Mouse (Mus musculus) activated CD4-positive, CD25-positive, alpha-beta regulatory T cell (primary cell): ENCODE results near the gene Eif2b4. TPM values are rescaled to one million over a fixed set of nuclear protein-coding genes. Genes with fewer than 3 reads are reported as not detected.

ENCODE experiments used
- polyA plus RNA-seq, 2 experiments: library from polyadenylated mRNA; unstranded; fragments of 100-300 nt; shearing (Covaris generic); gene quantifications; one replicate each; pipeline ENCODE4 v1.2.1; 2017

The Eif2b4 gene
- 10 to 100 TPM; 64.5 to 68.8 TPM for polyA plus RNA-seq

DNA sequence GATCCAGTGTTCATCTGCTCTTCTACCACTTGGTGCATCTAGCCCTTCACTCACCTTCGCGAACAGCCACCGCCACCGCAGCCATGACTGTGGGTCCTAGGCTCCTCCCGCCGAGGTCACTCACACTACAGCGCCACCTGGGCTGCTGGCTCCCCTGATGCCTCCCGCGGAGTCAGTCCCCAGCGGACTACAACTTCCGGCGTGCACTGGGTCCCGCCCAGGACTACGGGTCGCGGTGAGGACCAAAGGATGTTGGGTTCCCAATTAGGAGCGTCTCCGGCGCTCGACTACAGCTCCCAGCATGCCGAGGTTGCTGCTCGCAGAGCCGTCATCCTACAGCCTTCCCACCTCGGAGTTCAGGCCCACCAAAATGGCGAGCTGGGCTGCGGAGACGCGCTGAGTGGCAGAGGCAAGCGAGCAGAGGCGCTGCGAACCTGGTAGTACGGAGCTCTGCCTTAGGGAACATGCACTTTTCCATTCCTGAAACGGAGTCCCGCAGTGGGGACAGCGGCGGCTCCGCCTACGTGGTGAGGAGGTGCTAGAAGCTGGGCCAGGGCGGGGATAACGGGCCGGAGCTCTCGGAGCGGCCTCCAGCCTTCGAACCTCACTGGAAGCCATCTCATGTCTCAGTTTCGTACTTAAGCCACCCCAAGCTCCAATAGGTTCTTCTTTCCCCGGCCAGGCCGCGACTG lies at the start of gene Eif2b4, which contains the start of gene Snx17:
Eif2b4 (minus strand) TSS at position 492 of the 692 bp plus-strand sequence.
Snx17 (plus strand) TSS at position 289 of the 692 bp plus-strand sequence.

DNA sequence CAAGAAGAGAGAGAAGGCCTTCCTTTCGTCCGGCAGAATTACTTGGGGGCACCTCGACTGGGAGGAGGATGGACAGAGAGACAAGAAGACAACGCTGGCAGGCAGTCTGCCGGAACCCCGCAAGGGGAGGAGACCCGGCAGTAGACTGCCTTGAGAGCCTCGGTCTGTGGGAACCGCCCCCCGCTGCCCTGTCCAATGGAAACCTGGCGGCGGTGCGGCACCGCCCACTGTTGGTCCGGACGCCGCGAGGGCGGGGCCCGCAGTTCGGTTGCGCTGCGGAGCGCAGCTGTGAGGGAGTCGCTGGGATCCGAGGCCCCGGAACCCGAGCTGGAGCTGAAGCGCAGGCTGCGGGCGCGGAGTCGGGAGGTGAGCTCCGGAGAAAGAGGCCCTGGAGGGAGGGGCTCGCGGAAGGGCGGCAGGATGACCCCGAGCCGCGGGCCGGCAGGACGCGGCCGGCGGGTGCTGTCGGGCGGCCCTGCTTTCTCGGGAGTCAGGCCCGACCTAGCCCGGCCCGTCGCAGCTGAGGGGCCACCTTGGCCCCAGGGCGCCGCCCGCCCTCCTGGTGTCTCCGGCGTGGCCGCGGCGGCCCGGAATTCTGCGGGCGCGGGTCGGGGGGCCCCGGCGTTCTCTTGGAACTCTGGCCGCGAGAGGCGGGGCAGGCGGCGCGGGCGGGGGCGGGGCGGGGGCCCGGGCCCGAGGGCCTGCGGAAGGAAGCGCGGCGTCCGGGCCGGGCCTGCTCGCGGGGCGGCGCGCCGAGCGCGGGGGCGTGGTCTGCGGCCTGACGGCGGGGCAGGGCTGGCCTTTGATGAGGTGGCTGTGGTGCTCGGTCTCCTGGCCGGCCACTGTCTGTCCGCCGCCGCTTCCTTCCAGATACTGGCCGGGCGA lies 47.6 kb upstream of the Eif2b4 start, which contains the start of the genes Nrbp1 and Gm9970:
Nrbp1 (plus strand) TSS at position 228 of the 885 bp plus-strand sequence.
Gm9970 (minus strand) TSS at position 596 of the 885 bp plus-strand sequence.

DNA sequence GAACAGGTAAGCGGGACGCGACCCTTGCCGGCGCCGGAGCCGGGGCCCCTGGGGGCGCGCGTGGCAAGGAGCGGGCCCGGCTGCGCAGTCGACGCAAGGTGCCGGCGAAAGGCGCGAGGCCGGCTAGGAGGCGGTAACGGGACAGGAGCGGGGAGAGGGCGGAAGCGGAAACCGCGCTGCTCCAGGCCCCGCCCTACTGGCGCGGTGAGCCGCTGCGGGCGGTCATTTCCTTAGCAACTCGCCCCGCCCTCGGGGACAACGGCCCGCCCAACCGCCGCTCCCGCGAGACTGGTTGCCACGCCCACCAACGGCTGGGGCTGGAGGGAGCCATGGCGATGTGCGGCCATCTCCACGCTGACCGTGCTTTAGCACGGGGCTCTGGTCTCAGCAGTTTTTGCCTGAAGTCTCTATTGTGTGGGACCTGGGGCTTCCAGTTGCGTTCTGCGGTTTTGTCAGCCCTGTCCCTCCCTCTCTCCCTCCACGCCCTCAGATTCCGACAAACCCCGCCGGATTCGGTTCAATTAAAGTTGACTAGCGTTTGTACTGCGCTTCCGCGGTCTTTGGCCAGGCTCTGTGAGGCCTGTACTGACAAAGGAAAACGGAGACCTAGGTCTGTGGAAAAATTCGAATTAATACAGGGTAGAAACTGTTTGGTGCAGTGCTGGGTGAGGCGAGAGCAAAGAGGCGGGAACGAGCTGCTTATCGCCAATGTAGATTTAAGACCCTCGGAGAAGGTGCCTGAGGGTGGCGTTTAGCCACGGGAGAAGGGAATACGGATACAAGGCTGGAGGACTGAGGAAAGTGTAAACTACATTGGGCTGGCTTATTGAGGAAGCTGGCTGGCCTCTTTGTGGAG lies 27.4 kb upstream of the Eif2b4 start, which contains the start of gene Ppm1g:
Ppm1g (minus strand) TSS at position 240 of the 856 bp plus-strand sequence.

DNA sequence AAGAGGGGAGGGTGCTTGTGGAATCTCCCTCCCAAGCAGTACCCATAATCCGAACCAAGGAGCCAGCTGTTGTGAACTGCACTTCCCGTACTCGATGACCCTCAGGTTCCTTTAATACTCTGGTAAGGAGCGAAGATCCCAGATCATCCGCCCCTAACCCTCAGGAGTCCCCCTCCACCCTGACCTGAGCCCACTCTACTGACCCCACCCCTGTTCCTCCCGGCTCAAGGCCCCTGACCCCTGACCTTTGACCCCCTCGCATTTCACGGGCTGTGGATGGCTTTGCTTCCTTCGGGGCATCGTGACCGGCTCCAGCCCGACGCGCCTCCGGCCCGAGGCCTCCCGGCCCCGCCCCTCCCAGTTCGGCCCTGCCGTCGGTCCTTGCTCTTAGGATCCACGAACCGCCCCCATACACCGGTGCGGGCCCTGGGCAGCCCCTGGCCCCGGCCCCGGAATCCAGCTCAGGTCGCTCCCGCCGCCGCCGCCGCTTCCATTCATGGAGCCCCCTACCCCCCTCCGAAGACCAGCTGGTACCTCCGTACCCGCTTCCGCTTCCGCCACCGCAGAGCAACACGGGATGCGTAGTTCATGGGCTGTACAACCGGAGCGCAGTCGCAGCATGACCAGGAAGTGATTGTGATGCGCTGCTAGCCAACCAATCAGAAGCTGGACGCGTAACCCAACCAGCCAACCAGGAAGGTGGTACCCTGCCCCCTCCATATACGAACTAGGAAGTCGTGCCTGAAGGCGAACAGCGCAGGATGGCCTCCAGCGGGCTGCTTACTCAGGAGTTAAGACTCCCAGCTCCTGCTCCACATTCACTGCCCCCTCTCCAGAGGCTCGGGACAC lies 8.7 kb upstream of the Eif2b4 start, which contains the start of gene Zfp513:
Zfp513 (minus strand) TSS at position 562 of the 849 bp plus-strand sequence.

GRCm38 (mm10) chr5:31179766-31180630 lies 13.2 kb downstream of the Eif2b4 start, which contains the start of the genes Gm29609 and Gtf3c2:
Gm29609 (minus strand) TSS chr5:31179911.
Gtf3c2 (minus strand) TSS chr5:31180144.

DNA sequence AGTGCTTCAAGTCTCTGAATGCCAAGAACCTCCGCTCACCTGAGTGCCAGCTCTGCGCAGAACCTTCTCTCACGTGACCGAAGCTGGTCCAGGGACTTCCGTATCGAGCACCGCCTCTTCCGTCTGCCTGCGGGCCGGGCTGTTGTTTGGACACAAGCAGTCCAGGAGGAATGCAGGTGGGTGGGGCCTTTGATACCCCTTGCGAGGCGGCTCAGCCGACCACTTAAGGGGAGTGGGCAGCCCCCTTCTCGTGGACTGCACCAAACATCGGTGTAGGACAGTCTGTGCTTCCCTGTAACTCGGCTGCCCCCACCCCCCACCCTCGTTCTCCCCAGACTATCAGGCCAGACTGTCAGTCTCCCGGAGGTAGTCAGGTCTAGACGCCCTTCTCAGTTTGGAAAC lies 39.1 kb downstream of the Eif2b4 start, which contains the start of gene Mpv17:
Mpv17 (minus strand) TSS at position 100 of the 402 bp plus-strand sequence.

DNA sequence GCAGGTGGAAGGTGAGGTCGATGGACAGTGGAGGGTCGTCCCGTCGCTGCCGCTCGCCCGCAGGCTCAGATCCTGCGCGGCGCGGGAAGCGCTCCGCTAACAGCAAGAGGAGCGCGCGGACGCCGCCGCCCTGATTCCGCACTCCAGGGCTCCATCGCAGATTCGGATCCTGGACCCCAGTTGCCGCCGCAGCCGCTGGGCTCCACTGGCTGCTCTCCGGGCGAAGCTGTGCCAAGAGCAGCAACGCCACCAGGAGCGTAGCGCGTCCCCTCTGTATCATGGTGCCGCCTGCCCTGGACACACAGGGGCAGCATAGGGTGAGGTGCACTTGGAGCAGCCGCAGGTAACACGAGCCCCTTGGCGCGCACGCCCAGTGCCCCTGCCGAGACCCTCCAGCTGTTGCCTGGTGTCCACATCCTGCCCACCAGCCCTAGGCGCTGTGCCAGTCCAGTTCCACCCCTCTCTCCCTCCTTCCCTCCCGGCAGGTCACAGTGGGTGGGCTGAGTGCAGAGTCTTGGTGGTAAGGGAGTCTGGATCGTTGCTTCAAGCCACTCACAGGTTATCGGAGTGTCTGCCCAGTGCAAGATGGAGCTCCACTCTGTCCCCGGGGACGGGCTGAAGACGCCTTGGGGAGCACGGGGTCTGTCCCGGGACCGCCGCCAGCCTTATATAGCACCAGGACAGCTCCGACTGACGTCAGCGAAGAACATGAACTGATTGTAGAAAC lies 54.8 kb downstream of the Eif2b4 start, which contains the start of gene Ucn:
Ucn (minus strand) TSS at position 589 of the 727 bp plus-strand sequence.

Other genes starting within 250 kb of the Eif2b4 start
- gene Cgref1, start 247.8 kb downstream of the Eif2b4 start, polyA plus RNA-seq, result under 1 TPM in 1 of 2 experiments, not detected in 1; 0.34 TPM
- gene Preb, start 233.1 kb downstream of the Eif2b4 start, polyA plus RNA-seq, result 100 to 1,000 TPM; 163 to 180 TPM
- gene Tcf23, start 224.8 kb downstream of the Eif2b4 start, polyA plus RNA-seq, result not detected
- 100 to 1,000 TPM in 1 of 2 experiments, 10 to 100 TPM in 1; 84.2 to 138 TPM for gene Atraid, start 145.1 kb downstream of the Eif2b4 start, polyA plus RNA-seq
- gene Slc5a6, start 144.5 kb downstream of the Eif2b4 start, polyA plus RNA-seq, result 1 to 10 TPM; 4.7 to 6.5 TPM
- 10 to 100 TPM; 11.3 to 17.1 TPM for gene Cad, start 138.7 kb downstream of the Eif2b4 start, polyA plus RNA-seq
- gene Dnajc5g, start 87.1 kb downstream of the Eif2b4 start, polyA plus RNA-seq, result under 1 TPM in 1 of 2 experiments, not detected in 1; 0.15 TPM
- gene Slc30a3, start 85.2 kb downstream of the Eif2b4 start, polyA plus RNA-seq, result not detected
- not detected for gene Trim54, start 76.7 kb downstream of the Eif2b4 start, polyA plus RNA-seq
- not detected for gene Ucn, start 54.6 kb downstream of the Eif2b4 start, polyA plus RNA-seq
- gene Mpv17, start 39.2 kb downstream of the Eif2b4 start, polyA plus RNA-seq, result 10 to 100 TPM; 27.4 to 29.4 TPM
- gene Gm29609, start 13.5 kb downstream of the Eif2b4 start, polyA plus RNA-seq, result 1 to 10 TPM in 1 of 2 experiments, under 1 TPM in 1; 0.49 to 1.0 TPM
- gene Gtf3c2, start 13.3 kb downstream of the Eif2b4 start, polyA plus RNA-seq, result 10 to 100 TPM; 76.8 to 79.6 TPM
- gene Snx17, start 203 bp downstream of the Eif2b4 start, polyA plus RNA-seq, result 100 to 1,000 TPM; 114 to 130 TPM
- gene Zfp513, start 8.9 kb upstream of the Eif2b4 start, polyA plus RNA-seq, result 10 to 100 TPM; 20.9 to 23.3 TPM
- gene Ppm1g, start 27.3 kb upstream of the Eif2b4 start, polyA plus RNA-seq, result 100 to 1,000 TPM; 141 to 145 TPM
- gene Nrbp1, start 47.4 kb upstream of the Eif2b4 start, polyA plus RNA-seq, result 100 to 1,000 TPM; 167 to 175 TPM
- under 1 TPM; 0.33 to 0.61 TPM for gene Gm9970, start 47.8 kb upstream of the Eif2b4 start, polyA plus RNA-seq
- gene Krtcap3, start 58.3 kb upstream of the Eif2b4 start, polyA plus RNA-seq, result 10 to 100 TPM; 36.3 to 71.9 TPM
- gene Ift172, start 97.7 kb upstream of the Eif2b4 start, polyA plus RNA-seq, result 1 to 10 TPM; 3.4 to 5.1 TPM
- gene Fndc4, start 102.7 kb upstream of the Eif2b4 start, polyA plus RNA-seq, result under 1 TPM in 1 of 2 experiments, not detected in 1; 0.41 TPM
- gene Gckr, start 104.0 kb upstream of the Eif2b4 start, polyA plus RNA-seq, result under 1 TPM in 1 of 2 experiments, not detected in 1; 0.55 TPM